Mouse (Mus musculus) 3134 (cell line): Measurements from ENCODE around the gene Olfr850.

Experiments used
- DNase-seq: peaks from one replicate; pipeline ENCODE4 v3.0.0-alpha.2; 2011; ENCODE audit warnings: low spot score; ENCODE audit not compliant: insufficient read length; ENCODE audit errors: extremely low read depth

The Olfr850 gene

GRCm38 (mm10) chr9:19478148-19478547, at the start of gene Olfr850:
TSS of gene Olfr850 (minus strand) at chr9:19478248.
- DNase-seq, result no peak

- DNase-seq, result no peak
Observed at GRCm38 (mm10) chr9:19492995-19493394, 14.9 kb upstream of the Olfr850 start, which contains the start of gene Olfr851. TSS of gene Olfr851 (plus strand) at chr9:19493295.

- no peak for DNase-seq
Observed at GRCm38 (mm10) chr9:19439966-19440365, 38.1 kb downstream of the Olfr850 start, which contains the start of gene Olfr849. TSS of gene Olfr849 (plus strand) at chr9:19440266.
